Mouse (Mus musculus) adrenal gland, adult 8-10 months (tissue): ENCODE measurements around the gene Katnbl1. TPM values are rescaled to one million over a fixed set of nuclear protein-coding genes. Genes with fewer than 3 reads are reported as not detected.
"Not testable (repeated sequence)": the region's sequence is repeated elsewhere in the genome, so short reads cannot be mapped to it uniquely, and the experiment has no call there.

Source experiments
- DNase-seq: peaks from one replicate; pipeline ENCODE4 v3.0.0; 2022
- total RNA-seq, 4 experiments: library from RNA; stranded (reverse); gene quantifications; 2 replicates each; pipeline ENCODE4 v1.2.4; 2022

The Katnbl1 gene
- total RNA-seq, 4 experiments from 2014 or later, result 10.8 to 13.9 (median 12.1) TPM

GRCm38 (mm10) chr2:112393958-112394357 is 14.9 kb downstream of the Katnbl1 start:
- DNase-seq, result no peak

- no peak for DNase-seq
These were observed 17.6 kb downstream of the Katnbl1 start for GRCm38 (mm10) chr2:112396649-112397048.

- DNase-seq, result no peak
These were observed 28.0 kb downstream of the Katnbl1 start for GRCm38 (mm10) chr2:112407030-112407429.

- no peak for DNase-seq
These were observed 46.3 kb downstream of the Katnbl1 start for GRCm38 (mm10) chr2:112425308-112425707.

- DNase-seq, result not testable (repeated sequence)
These were observed 49.5 kb downstream of the Katnbl1 start for GRCm38 (mm10) chr2:112428534-112428933.

GRCm38 (mm10) chr2:112429665-112430064 is 50.7 kb downstream of the Katnbl1 start:
- no peak for DNase-seq

- no peak for DNase-seq
These were observed 51.4 kb downstream of the Katnbl1 start for GRCm38 (mm10) chr2:112430403-112430802.

GRCm38 (mm10) chr2:112432523-112432922 is 53.5 kb downstream of the Katnbl1 start:
- no peak for DNase-seq

GRCm38 (mm10) chr2:112433359-112433758 is 54.3 kb downstream of the Katnbl1 start:
- no peak for DNase-seq

GRCm38 (mm10) chr2:112436292-112436691 is 57.3 kb downstream of the Katnbl1 start:
- no peak for DNase-seq

GRCm38 (mm10) chr2:112437589-112437988 is 58.6 kb downstream of the Katnbl1 start:
- DNase-seq, result no peak

GRCm38 (mm10) chr2:112443491-112443890 is 64.5 kb downstream of the Katnbl1 start:
- no peak for DNase-seq

- DNase-seq, result no peak
These were observed 66.5 kb downstream of the Katnbl1 start for GRCm38 (mm10) chr2:112445511-112445910.

- DNase-seq, result not testable (repeated sequence)
These were observed 69.0 kb downstream of the Katnbl1 start for GRCm38 (mm10) chr2:112448046-112448445.

- DNase-seq, result no peak
These were observed 69.6 kb downstream of the Katnbl1 start for GRCm38 (mm10) chr2:112448510-112449059.

GRCm38 (mm10) chr2:112449597-112450296 is 70.7 kb downstream of the Katnbl1 start:
- DNase-seq, result no peak

GRCm38 (mm10) chr2:112452513-112452912 is 73.5 kb downstream of the Katnbl1 start:
- not testable (repeated sequence) for DNase-seq

GRCm38 (mm10) chr2:112454125-112454861 is 75.3 kb downstream of the Katnbl1 start:
- no peak for DNase-seq

- DNase-seq, result peak; percentile 95
These were observed 76.0 kb downstream of the Katnbl1 start, which contains the start of gene Emc7 for GRCm38 (mm10) chr2:112454862-112455564. TSS of gene Emc7 (plus strand) at chr2:112454997.

- no peak for DNase-seq
These were observed 81.5 kb downstream of the Katnbl1 start for GRCm38 (mm10) chr2:112460557-112460956.
